ENCODE assay signal across 26 mouse cellular contexts in genomic region chr2:33800221-33800620, GRCm38 (mm10).
"Had no signal": no experiment of that assay in that cellular context is flagged by ENCODE, and none has a peak within 500 bp of the region (broad histone marks: within the 10 kb centered on the region; RNA-seq: fewer than 3 reads in every experiment).

No protein-coding gene starts in this region.

- H3K4me3 ChIP-seq: left cerebral cortex, adult 2 months; limb, embryonic 12.5 days; limb, embryonic 15.5 days; midbrain, embryonic 10.5 days; midbrain, embryonic 13.5 days; myocyte; neural tube, embryonic 13.5 days had no signal

- DNase-seq: kidney, adult 18-20 months; kidney, adult 9 months; kidney, postnatal 14 days; kidney, postnatal 4 days; layer of hippocampus, adult 9-11 months; left cerebral cortex, postnatal 4 days; liver, postnatal 0 days; lung, postnatal 14 days; retina, postnatal 1 day; right cerebral cortex, postnatal 4 days; thymus, adult 2 months; thymus, postnatal 14 days; thymus, postnatal 4 days had no signal

- H3K27me3 ChIP-seq: limb, embryonic 12.5 days; limb, embryonic 15.5 days; midbrain, embryonic 13.5 days; neural tube, embryonic 13.5 days had no signal

- H3K9me3 ChIP-seq: limb, embryonic 12.5 days; limb, embryonic 15.5 days; midbrain, embryonic 10.5 days; midbrain, embryonic 13.5 days; neural tube, embryonic 13.5 days had no signal

- ATAC-seq: inflammation-experienced regulatory T-cells, adult 6 months; intestine, embryonic 16.5 days; liver, postnatal 0 days; midbrain, embryonic 13.5 days; midbrain, embryonic 16.5 days had no signal

- H3K9ac ChIP-seq: limb, embryonic 12.5 days; limb, embryonic 15.5 days; liver, embryonic 14.5 days; liver, postnatal 0 days; midbrain, embryonic 13.5 days; neural tube, embryonic 13.5 days had no signal

- H3K27ac ChIP-seq: left cerebral cortex, adult 2 months; limb, embryonic 15.5 days; liver, embryonic 14.5 days; midbrain, embryonic 10.5 days; midbrain, embryonic 13.5 days; neural tube, embryonic 13.5 days; stomach, postnatal 0 days had no signal

- H3K4me2 ChIP-seq: limb, embryonic 12.5 days; limb, embryonic 15.5 days; liver, embryonic 11.5 days; midbrain, embryonic 13.5 days; neural tube, embryonic 13.5 days had no signal
